Mouse (Mus musculus) C2C12 (cell line): Measurements from ENCODE around the gene Clpx.

Source experiments
- CTCF ChIP-seq: IDR thresholded peaks from one replicate; pipeline ENCODE4 v1.5.1; 2011; ENCODE audit not compliant: control insufficient read depth, insufficient read depth, insufficient read length
- MYOG ChIP-seq: IDR thresholded peaks from one replicate; pipeline ENCODE4 v1.6.1; 2011; ENCODE audit not compliant: control insufficient read depth, insufficient read length; ENCODE audit errors: extremely low read depth
- USF1 ChIP-seq: IDR thresholded peaks from one replicate; pipeline ENCODE4 v1.6.1; 2011; ENCODE audit warnings: low read depth, mild to moderate bottlenecking, control low read depth, moderate library complexity

- TF ChIP-seq CTCF (no peak), MYOG (no peak), USF1 (no peak)
These were observed 62.5 kb downstream of the Clpx start for GRCm38 (mm10) chr9:65356561-65356960.
